Mouse (Mus musculus) neural tube, embryonic 11.5 days (tissue): ENCODE measurements around the gene Hmx3. TPM values are rescaled to one million over a fixed set of nuclear protein-coding genes. Genes with fewer than 3 reads are reported as not detected.

Source experiments
- ATAC-seq: fragments of 200-750 bp; cut with Nextera tagmentation; 2 replicates; pipeline ENCODE4 v1.8.0; 2017; ENCODE audit warnings: moderate number of reproducible peaks, mild to moderate bottlenecking, moderate TSS enrichment, moderate library complexity; ENCODE audit not compliant: insufficient read depth, low FRiP score, low TSS enrichment
- DNase-seq: peaks from one replicate; pipeline ENCODE4 v3.0.0-alpha.2; 2015; ENCODE audit warnings: low spot score
- H3K27ac ChIP-seq: fragments of 300-500 bp; sonication (generic); 2 replicates; pipeline ENCODE4 v1.5.1; 2014; ENCODE audit warnings: low read depth, mild to moderate bottlenecking, low read length
- H3K27me3 ChIP-seq: fragments of 300-500 bp; sonication (generic); 2 replicates; pipeline ENCODE4 v1.6.1; 2014; ENCODE audit warnings: mild to moderate bottlenecking, low read length, mixed read lengths; ENCODE audit not compliant: control insufficient read depth, insufficient read depth
- H3K36me3 ChIP-seq: fragments of 300-500 bp; sonication (generic); 2 replicates; pipeline ENCODE4 v1.6.1; 2014; ENCODE audit warnings: mild to moderate bottlenecking, low read length, moderate library complexity, mixed read lengths; ENCODE audit not compliant: control insufficient read depth, insufficient read depth
- H3K4me1 ChIP-seq: fragments of 300-500 bp; sonication (generic); 2 replicates; pipeline ENCODE4 v1.6.1; 2014; ENCODE audit warnings: low read length, mixed read lengths; ENCODE audit not compliant: control insufficient read depth, insufficient read depth
- H3K4me2 ChIP-seq: fragments of 300-500 bp; sonication (generic); 2 replicates; pipeline ENCODE4 v1.6.1; 2014; ENCODE audit warnings: low read depth, mild to moderate bottlenecking, moderate library complexity
- H3K4me3 ChIP-seq: fragments of 300-500 bp; sonication (generic); 2 replicates; pipeline ENCODE4 v1.5.1; 2014; ENCODE audit warnings: low read depth, low read length
- H3K9ac ChIP-seq: fragments of 300-500 bp; sonication (generic); 2 replicates; pipeline ENCODE4 v1.6.1; 2014; ENCODE audit warnings: mild to moderate bottlenecking, low read length
- H3K9me3 ChIP-seq: fragments of 300-500 bp; sonication (generic); 2 replicates; pipeline ENCODE4 v1.6.1; 2016; ENCODE audit warnings: low read length; ENCODE audit not compliant: control insufficient read depth
- WGBS: fragments of 180-500 bp; shearing (Covaris S2); extraction: QIAGEN DNeasy Blood & Tissue Kit; methylation state at CpG from one replicate; pipeline ENCODE4 v1.1.7; 2014; 5-methylcytosine and 5-hydroxymethylcytosine counted together
- polyA plus RNA-seq: library from polyadenylated mRNA; unstranded; fragments of >200 nt; fragmentation: Nextera tagmentation; extraction: Ambion mirVana; gene quantifications from 2 replicates; pipeline ENCODE4 v1.2.1, GENCODE M21; 2014

The Hmx3 gene
- polyA plus RNA-seq, 1 experiment from 2014 or later, result 1.4 TPM

GRCm38 (mm10) chr7:131582178-131582577, 39.5 kb downstream of the Hmx3 start:
- DNase-seq, result no peak
- no peak for ATAC-seq
- H3K4me1 ChIP-seq, result no peaks in the 10 kb centered on the region
- no peak overlapping the region for H3K9ac ChIP-seq
- no peak overlapping the region for H3K4me2 ChIP-seq
- no peaks in the 10 kb centered on the region for H3K9me3 ChIP-seq
- no peak overlapping the region for H3K4me3 ChIP-seq
- no peaks in the 10 kb centered on the region for H3K27me3 ChIP-seq
- no peaks in the 10 kb centered on the region for H3K36me3 ChIP-seq
- H3K27ac ChIP-seq, result no peak overlapping the region
- WGBS, result 54% methylated on average over 9 of the region's 9 CpGs

- Histone ChIP-seq H3K9ac (no peak overlapping the region), H3K36me3 (no peaks in the 10 kb centered on the region), H3K4me1 (no peaks in the 10 kb centered on the region), H3K4me3 (no peak overlapping the region), H3K27me3 (no peaks in the 10 kb centered on the region), H3K27ac (no peak overlapping the region), H3K4me2 (no peak overlapping the region), H3K9me3 (no peaks in the 10 kb centered on the region)
- DNase-seq, result no peak
- WGBS, result 94% methylated on average over 5 of the region's 5 CpGs
- ATAC-seq, result no peak
Measured at GRCm38 (mm10) chr7:131585551-131585950, 42.9 kb downstream of the Hmx3 start.

Other genes with a start within 250 kb of the Hmx3 start
- not detected in 2 replicates for gene Cuzd1, start 220.6 kb upstream of the Hmx3 start, polyA plus RNA-seq
- gene Fam24b, start 213.4 kb upstream of the Hmx3 start, polyA plus RNA-seq, result not detected in 2 replicates
- not detected in 2 replicates for gene Fam24a, start 209.0 kb upstream of the Hmx3 start, polyA plus RNA-seq
- gene 2310057M21Rik, start 180.1 kb upstream of the Hmx3 start, polyA plus RNA-seq, result 25.6 and 28.7 TPM in 2 replicates
- gene Pstk, start 171.7 kb upstream of the Hmx3 start, polyA plus RNA-seq, result 48.6 and 53.9 TPM in 2 replicates
- 30.0 and 33.9 TPM in 2 replicates for gene Ikzf5, start 132.3 kb upstream of the Hmx3 start, polyA plus RNA-seq
- 78.5 and 83.0 TPM in 2 replicates for gene Acadsb, start 132.3 kb upstream of the Hmx3 start, polyA plus RNA-seq
- gene Hmx2, start 5.9 kb downstream of the Hmx3 start, polyA plus RNA-seq, result 1.7 and 2.9 TPM in 2 replicates
- 257 TPM in 2 replicates for gene Bub3, start 17.4 kb downstream of the Hmx3 start, polyA plus RNA-seq